Mouse (Mus musculus): ENCODE measurements around the gene Kcnh1. TPM values are rescaled to one million over a fixed set of nuclear protein-coding genes. Genes with fewer than 3 reads are reported as not detected.

Kcnh1 gene
- total and polyA plus RNA-seq, 2 experiments from 2014 or later, result 0.10 to 0.31 TPM

DNA sequence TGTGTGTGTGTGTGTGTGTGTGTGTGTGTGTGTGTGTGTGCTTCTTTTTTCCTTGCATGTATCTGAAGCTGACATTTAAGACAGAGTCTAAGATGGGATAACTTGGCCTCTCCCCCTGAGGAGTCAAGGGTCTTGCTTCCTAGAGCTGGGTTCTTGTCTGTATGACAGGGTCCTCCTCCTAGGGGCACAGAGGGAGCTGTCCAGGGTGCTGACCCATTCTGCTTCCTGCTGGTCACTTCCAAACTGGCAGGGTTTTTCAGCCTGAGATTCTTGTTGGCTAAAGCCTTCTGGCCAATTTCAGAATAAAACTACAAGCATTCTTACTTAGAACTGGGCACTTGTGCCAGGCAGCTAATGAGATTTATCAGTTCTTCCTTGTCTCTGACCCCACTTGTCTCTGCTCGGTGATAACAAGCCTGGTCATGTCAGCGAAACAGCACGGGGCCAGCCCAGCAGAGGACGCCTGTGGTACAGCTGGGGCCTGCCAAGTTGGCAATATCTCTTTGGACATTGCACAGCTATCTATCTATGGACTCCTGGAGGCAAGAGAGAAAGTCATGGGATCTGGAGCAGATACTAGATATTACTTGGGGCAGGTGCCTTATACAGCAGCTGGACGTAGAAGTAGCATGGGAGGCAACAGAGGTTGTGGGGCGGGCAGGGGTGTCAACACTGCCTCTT, 267.1 kb downstream of the Kcnh1 start:
- Histone ChIP-seq H3K4me3 (ENCODE audit: low read depth, low read length) (no peak overlapping the region), H3K9ac (replicated peaks; ENCODE audit: low read depth, low read length) (no peak overlapping the region), H3K4me1 (ENCODE audit: control insufficient read depth, insufficient read depth) (peaks cover 3% of the 10 kb centered on the region; the same call in 1 of the 2 replicates), H3K9me3 (replicated peaks; ENCODE audit: control insufficient read depth, low read length) (no peaks in the 10 kb centered on the region), H3K36me3 (replicated peaks; ENCODE audit: control insufficient read depth, insufficient read depth, low read length) (no peaks in the 10 kb centered on the region), H3K4me2 (ENCODE audit: low read depth, low read length) (no peak overlapping the region), H3K27me3 (ENCODE audit: control insufficient read depth, insufficient read depth, low read length) (no peaks in the 10 kb centered on the region), H3K27ac (ENCODE audit: low read depth) (no peak overlapping the region)
- no peak for ATAC-seq (ENCODE audit: insufficient read depth, low read depth)
- DNase-seq (ENCODE audit: low spot score), result no peak
- 55% methylated on average over 6 of the region's 6 CpGs for WGBS
- TF ChIP-seq CTCF (IDR thresholded peaks at IDR 0.05; ENCODE audit: low read depth) (no peak), EP300 (IDR thresholded peaks at IDR 0.05; ENCODE audit: low read depth) (no peak)

GRCm38 (mm10) chr1:192463732-192464131, 273.2 kb downstream of the Kcnh1 start:
- no peak overlapping the region for H3K27ac ChIP-seq (ENCODE audit: low read depth)
- no peaks in the 10 kb centered on the region for H3K36me3 ChIP-seq (replicated peaks; ENCODE audit: control insufficient read depth, insufficient read depth, low read length)
- 60% methylated on average over 4 of the region's 4 CpGs for WGBS
- H3K27me3 ChIP-seq (ENCODE audit: control insufficient read depth, insufficient read depth, low read length), result no peaks in the 10 kb centered on the region
- DNase-seq (ENCODE audit: low spot score) (no peak), ATAC-seq (ENCODE audit: insufficient read depth, low read depth) (no peak)
- H3K4me3 ChIP-seq (ENCODE audit: low read depth, low read length), result no peak overlapping the region
- H3K4me2 ChIP-seq (ENCODE audit: low read depth, low read length), result no peak overlapping the region
- no peak overlapping the region for H3K9ac ChIP-seq (replicated peaks; ENCODE audit: low read depth, low read length)
- H3K9me3 ChIP-seq (replicated peaks; ENCODE audit: control insufficient read depth, low read length), result no peaks in the 10 kb centered on the region
- H3K4me1 ChIP-seq (ENCODE audit: control insufficient read depth, insufficient read depth), result no peaks in the 10 kb centered on the region
- TF ChIP-seq CTCF (IDR thresholded peaks at IDR 0.05; ENCODE audit: low read depth) (no peak), EP300 (IDR thresholded peaks at IDR 0.05; ENCODE audit: low read depth) (no peak)

- Histone ChIP-seq H3K27me3 (ENCODE audit: control insufficient read depth, insufficient read depth, low read length) (no peaks in the 10 kb centered on the region), H3K9me3 (replicated peaks; ENCODE audit: control insufficient read depth, low read length) (no peaks in the 10 kb centered on the region), H3K36me3 (replicated peaks; ENCODE audit: control insufficient read depth, insufficient read depth, low read length) (no peaks in the 10 kb centered on the region), H3K9ac (replicated peaks; ENCODE audit: low read depth, low read length) (no peak overlapping the region), H3K4me1 (ENCODE audit: control insufficient read depth, insufficient read depth) (no peaks in the 10 kb centered on the region), H3K27ac (ENCODE audit: low read depth) (no peak overlapping the region), H3K4me2 (ENCODE audit: low read depth, low read length) (no peak overlapping the region), H3K4me3 (ENCODE audit: low read depth, low read length) (no peak overlapping the region)
- no peak for ATAC-seq (ENCODE audit: insufficient read depth, low read depth)
- DNase-seq (ENCODE audit: low spot score), result peak; percentile 24
- WGBS, result 57% methylated on average over 4 of the region's 4 CpGs
- TF ChIP-seq EP300 (IDR thresholded peaks at IDR 0.05; ENCODE audit: low read depth), result no peak
- no peak for TF ChIP-seq CTCF (IDR thresholded peaks at IDR 0.05; ENCODE audit: low read depth)
Measured at GRCm38 (mm10) chr1:192472366-192472765, 281.8 kb downstream of the Kcnh1 start.

DNA sequence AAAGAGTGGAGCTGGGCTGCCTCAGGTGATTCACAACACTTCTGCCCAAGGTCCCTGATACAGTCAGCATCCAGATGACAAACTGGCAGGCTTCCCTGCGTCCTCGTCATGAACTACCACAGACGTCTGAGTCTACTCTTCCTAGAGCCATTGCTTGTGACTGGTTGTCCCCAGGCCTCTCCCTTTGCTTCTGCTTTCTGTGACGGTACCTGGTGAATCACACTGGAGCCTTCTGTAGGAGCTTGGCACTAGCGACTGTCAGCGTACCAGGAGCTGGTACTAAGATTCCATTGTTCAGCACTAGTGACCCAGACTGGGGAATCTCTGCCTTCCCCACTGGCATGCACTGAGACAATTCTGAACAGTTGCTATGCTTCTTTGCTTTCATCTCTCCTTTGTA, 282.6 kb downstream of the Kcnh1 start:
- WGBS, result 76% methylated on average over 6 of the region's 6 CpGs
- ATAC-seq (ENCODE audit: insufficient read depth, low read depth) (no peak), DNase-seq (ENCODE audit: low spot score) (no peak)
- TF ChIP-seq CTCF (IDR thresholded peaks at IDR 0.05; ENCODE audit: low read depth), result no peak
- TF ChIP-seq EP300 (IDR thresholded peaks at IDR 0.05; ENCODE audit: low read depth), result no peak
- Histone ChIP-seq H3K4me1 (ENCODE audit: control insufficient read depth, insufficient read depth) (no peaks in the 10 kb centered on the region), H3K4me2 (ENCODE audit: low read depth, low read length) (no peak overlapping the region), H3K36me3 (replicated peaks; ENCODE audit: control insufficient read depth, insufficient read depth, low read length) (no peaks in the 10 kb centered on the region), H3K4me3 (ENCODE audit: low read depth, low read length) (no peak overlapping the region), H3K9ac (replicated peaks; ENCODE audit: low read depth, low read length) (no peak overlapping the region), H3K27ac (ENCODE audit: low read depth) (no peak overlapping the region), H3K9me3 (replicated peaks; ENCODE audit: control insufficient read depth, low read length) (no peaks in the 10 kb centered on the region), H3K27me3 (ENCODE audit: control insufficient read depth, insufficient read depth, low read length) (no peaks in the 10 kb centered on the region)

DNA sequence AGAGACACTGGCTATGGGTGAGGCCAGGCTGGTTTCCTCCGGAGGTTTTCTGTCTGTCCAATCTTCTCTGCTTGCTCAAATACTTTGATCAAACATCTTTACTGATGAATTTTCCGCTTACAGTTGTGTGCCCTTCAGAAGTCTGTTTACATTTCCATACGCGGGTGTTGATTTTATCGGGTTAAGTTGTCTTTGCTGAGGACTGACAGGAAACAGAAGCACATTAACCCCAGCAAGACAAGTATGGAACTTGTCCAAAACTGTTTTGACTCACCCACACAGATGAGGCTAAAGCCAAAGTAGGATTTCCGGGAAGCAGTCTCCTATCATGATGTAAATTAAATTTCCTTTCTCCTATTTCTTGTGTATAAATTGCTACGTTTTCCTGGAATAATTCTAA, 286.1 kb downstream of the Kcnh1 start:
- Histone ChIP-seq H3K9me3 (replicated peaks; ENCODE audit: control insufficient read depth, low read length) (no peaks in the 10 kb centered on the region), H3K4me3 (ENCODE audit: low read depth, low read length) (no peak overlapping the region), H3K4me1 (ENCODE audit: control insufficient read depth, insufficient read depth) (no peaks in the 10 kb centered on the region), H3K9ac (replicated peaks; ENCODE audit: low read depth, low read length) (no peak overlapping the region), H3K27me3 (ENCODE audit: control insufficient read depth, insufficient read depth, low read length) (no peaks in the 10 kb centered on the region), H3K4me2 (ENCODE audit: low read depth, low read length) (no peak overlapping the region), H3K36me3 (replicated peaks; ENCODE audit: control insufficient read depth, insufficient read depth, low read length) (no peaks in the 10 kb centered on the region), H3K27ac (ENCODE audit: low read depth) (no peak overlapping the region)
- DNase-seq (ENCODE audit: low spot score) (no peak), ATAC-seq (ENCODE audit: insufficient read depth, low read depth) (no peak)
- 41% methylated on average over 7 of the region's 7 CpGs for WGBS
- TF ChIP-seq EP300 (IDR thresholded peaks at IDR 0.05; ENCODE audit: low read depth) (no peak), CTCF (IDR thresholded peaks at IDR 0.05; ENCODE audit: low read depth) (no peak)

- H3K27ac ChIP-seq (ENCODE audit: low read depth), result no peak overlapping the region
- ATAC-seq (ENCODE audit: insufficient read depth, low read depth) (no peak), DNase-seq (ENCODE audit: low spot score) (peak; percentile 11)
Measured at GRCm38 (mm10) chr1:192477556-192477955, 287.0 kb downstream of the Kcnh1 start.

More at GRCm38 (mm10) chr1:192477556-192477955, 287.0 kb downstream of the Kcnh1 start:
- Histone ChIP-seq H3K9me3 (replicated peaks; ENCODE audit: control insufficient read depth, low read length) (no peaks in the 10 kb centered on the region), H3K9ac (replicated peaks; ENCODE audit: low read depth, low read length) (no peak overlapping the region), H3K4me1 (ENCODE audit: control insufficient read depth, insufficient read depth) (no peaks in the 10 kb centered on the region), H3K4me2 (ENCODE audit: low read depth, low read length) (no peak overlapping the region), H3K36me3 (replicated peaks; ENCODE audit: control insufficient read depth, insufficient read depth, low read length) (no peaks in the 10 kb centered on the region), H3K27me3 (ENCODE audit: control insufficient read depth, insufficient read depth, low read length) (no peaks in the 10 kb centered on the region), H3K4me3 (ENCODE audit: low read depth, low read length) (no peak overlapping the region)
- TF ChIP-seq CTCF (IDR thresholded peaks at IDR 0.05; ENCODE audit: low read depth) (no peak), EP300 (IDR thresholded peaks at IDR 0.05; ENCODE audit: low read depth) (no peak)
- 61% methylated on average over 6 of the region's 6 CpGs for WGBS

Data from heart, postnatal 0 days (tissue).